ENCODE assay signal across 8 mouse cellular contexts in genomic region chr5:74261016-74261415, GRCm38 (mm10).
DNase-seq lines count a peak whose midpoint lies in the region; ATAC-seq and TF ChIP-seq lines count a peak whose summit lies in the region.

No protein-coding gene starts in this region.

- 75% methylated on average over 6 of the region's 6 CpGs for WGBS in forebrain, embryonic 10.5 days
- WGBS in forebrain, embryonic 13.5 days = 29% methylated on average over 6 of the region's 6 CpGs
- 43% methylated on average over 6 of the region's 6 CpGs for WGBS in lung, embryonic 14.5 days

- no peak for ATAC-seq in forebrain, embryonic 13.5 days
- no peak for ATAC-seq in lung, embryonic 14.5 days (ENCODE audit: insufficient read depth)
- ATAC-seq in inflammation-experienced regulatory T-cells, adult 6 months = peak; percentile 42

- H3K27me3 ChIP-seq in forebrain, embryonic 10.5 days (ENCODE audit: poor library complexity, severe bottlenecking) = no peaks in the 10 kb centered on the region
- no peaks in the 10 kb centered on the region for H3K27me3 ChIP-seq in forebrain, embryonic 13.5 days
- H3K27me3 ChIP-seq in lung, embryonic 14.5 days (ENCODE audit: insufficient read depth, low read length) = no peaks in the 10 kb centered on the region

- H3K4me1 ChIP-seq in forebrain, embryonic 10.5 days = peaks cover 44% of the 10 kb centered on the region
- peaks cover 27% of the 10 kb centered on the region for H3K4me1 ChIP-seq in forebrain, embryonic 13.5 days
- peaks cover 35% of the 10 kb centered on the region for H3K4me1 ChIP-seq in lung, embryonic 14.5 days (ENCODE audit: insufficient read depth)

- DNase-seq in forebrain, embryonic 10.5 days (ENCODE audit: extremely low spot score, low spot score) = no peak
- peak; percentile 48 for DNase-seq in lung, embryonic 14.5 days
- DNase-seq in lung, adult 18-20 months = no peak
- peak; percentile 46 to 72 for DNase-seq in thymus, adult 18-20 months
- no peak for DNase-seq in cerebellum, postnatal 25 days
- no peak for DNase-seq in cerebellum, adult 11-12 months

- no peaks in the 10 kb centered on the region for H3K9me3 ChIP-seq in forebrain, embryonic 10.5 days
- no peaks in the 10 kb centered on the region for H3K9me3 ChIP-seq in forebrain, embryonic 13.5 days (replicated peaks)
- H3K9me3 ChIP-seq in lung, embryonic 14.5 days (ENCODE audit: low read depth, low read length) = no peaks in the 10 kb centered on the region

- H3K36me3 ChIP-seq in forebrain, embryonic 10.5 days (replicated peaks) = no peaks in the 10 kb centered on the region
- no peaks in the 10 kb centered on the region for H3K36me3 ChIP-seq in forebrain, embryonic 13.5 days (ENCODE audit: poor library complexity, severe bottlenecking)
- H3K36me3 ChIP-seq in lung, embryonic 14.5 days (ENCODE audit: insufficient read depth) = no peaks in the 10 kb centered on the region

- H3K27ac ChIP-seq in forebrain, embryonic 10.5 days = peak overlapping the region; percentile 78
- no peak overlapping the region for H3K27ac ChIP-seq in forebrain, embryonic 13.5 days
- peak overlapping the region; percentile 79 for H3K27ac ChIP-seq in lung, embryonic 14.5 days (ENCODE audit: low read depth)

- H3K4me2 ChIP-seq in forebrain, embryonic 13.5 days = no peak overlapping the region
- H3K4me2 ChIP-seq in lung, embryonic 14.5 days = no peak overlapping the region

- no peak for TF ChIP-seq CTCF in lung, embryonic 14.5 days (IDR thresholded peaks at IDR 0.05; ENCODE audit: low read depth)

- H3K9ac ChIP-seq in forebrain, embryonic 13.5 days = no peak overlapping the region
- no peak overlapping the region for H3K9ac ChIP-seq in lung, embryonic 14.5 days

- no peak overlapping the region for H3K4me3 ChIP-seq in forebrain, embryonic 10.5 days
- no peak overlapping the region for H3K4me3 ChIP-seq in forebrain, embryonic 13.5 days
- no peak overlapping the region for H3K4me3 ChIP-seq in lung, embryonic 14.5 days (ENCODE audit: low read depth, low read length)

Comparison
In these comparisons a context has a peak if more than half of its experiments do, and no peak if none do; other contexts are left out.
1. DNase-seq: peak in lung, embryonic 14.5 days (single experiment) and thymus, adult 18-20 months (2 of 2); none in forebrain, embryonic 10.5 days (single experiment), lung, adult 18-20 months (0 of 2), cerebellum, postnatal 25 days (0 of 2) and cerebellum, adult 11-12 months (single experiment).